Mouse (Mus musculus): ENCODE results near the gene Kirrel2.

DNA sequence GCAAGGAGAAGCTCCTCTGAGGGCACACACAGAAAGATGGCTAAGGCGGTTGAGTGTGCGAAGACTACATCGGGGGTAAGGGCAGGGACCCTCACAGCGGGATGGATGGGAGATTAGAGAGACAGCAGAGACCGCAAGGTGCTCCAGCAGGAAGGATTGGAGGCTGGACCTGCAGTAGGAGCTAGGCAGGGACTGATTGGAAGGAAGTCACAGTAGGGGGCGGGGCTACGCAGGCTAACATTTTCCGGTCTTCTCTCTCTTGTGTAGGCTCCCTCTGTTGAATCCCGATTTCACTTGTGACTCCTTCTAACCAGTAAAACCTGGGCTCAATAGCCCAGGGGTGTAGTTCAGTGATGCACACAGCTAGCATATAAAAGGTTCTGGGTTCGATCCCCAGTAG lies 20.6 kb downstream of the Kirrel2 start:
- TF ChIP-seq POLR2A (IDR thresholded peaks at IDR 0.05; ENCODE audit: control insufficient read depth, extremely low read depth, insufficient read depth, low read length, poor library complexity) (no peak), CTCF (IDR thresholded peaks at IDR 0.05; ENCODE audit: borderline replicate concordance, control insufficient read depth, extremely low read depth, insufficient read depth, low read length, poor library complexity) (no peak)
